Mouse (Mus musculus) erythroblast, embryonic 14.5 days (primary cell): ENCODE measurements around the gene Tiparp.

Experiments
- GATA1 ChIP-seq: IDR thresholded peaks from 2 replicates; pipeline ENCODE4 v1.6.1; 2012; ENCODE audit warnings: low read length, inconsistent platforms, mixed read lengths
- TAL1 ChIP-seq: IDR thresholded peaks from 3 replicates; pipeline ENCODE4 v1.6.1; 2012; ENCODE audit warnings: low read length, inconsistent platforms, mixed read lengths

- TF ChIP-seq GATA1 (no peak), TAL1 (no peak)
Observed at GRCm38 (mm10) chr3:65480676-65481075, 47.5 kb upstream of the Tiparp start.
